In the genomic region with DNA sequence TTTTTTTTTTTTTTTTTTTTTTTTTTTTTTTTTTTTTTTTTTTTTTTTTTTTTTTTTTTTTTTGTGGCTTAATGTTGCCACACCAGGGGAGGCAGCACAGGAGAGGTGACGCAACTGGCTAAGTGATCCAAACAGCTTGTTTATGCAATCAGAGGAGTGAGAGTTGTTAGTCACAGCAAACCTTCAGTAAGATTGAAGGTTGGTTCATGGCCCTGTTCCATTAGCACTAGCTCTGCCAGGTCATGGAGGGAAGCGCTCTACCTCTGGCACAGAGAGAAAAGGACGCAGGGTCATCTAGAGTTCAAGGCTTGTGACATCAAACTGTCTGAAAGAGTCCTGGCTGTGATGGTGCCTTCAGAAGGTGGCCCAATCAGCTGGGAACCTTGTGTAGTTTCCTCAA, we compare ENCODE assay signal across 9 mouse cellular contexts. TPM values are rescaled to one million over a fixed set of nuclear protein-coding genes. Genes with fewer than 3 reads are reported as not detected.
DNase-seq lines count a peak whose midpoint lies in the region; ATAC-seq and TF ChIP-seq lines count a peak whose summit lies in the region.
"Had no signal": no experiment of that assay in that cellular context is flagged by ENCODE, and none has a peak within 500 bp of the region (broad histone marks: within the 10 kb centered on the region; RNA-seq: fewer than 3 reads in every experiment).

No protein-coding gene starts in this region.

- dilution Hi-C loops in CH12.LX (cut with MboI; ENCODE audit: extremely low pct_ligation_motif_present, extremely low pct_unique_long_range_greater_than_20kb, low sequenced_read_pairs): no loop called here

- intact Hi-C loops in gastrocnemius, adult 2 months (cut with DNase I): no loop called here

- no peaks in the 10 kb centered on the region for H3K79me2 ChIP-seq in CH12.LX (replicated peaks; ENCODE audit: control insufficient read depth, extremely low read depth, insufficient read depth, poor library complexity, severe bottlenecking)

- in situ Hi-C loops in CH12.LX (cut with MboI; ENCODE audit: low pct_ligation_motif_present, low pct_unique_long_range_greater_than_20kb, low sequenced_read_pairs): no loop called here

- H3K27me3 ChIP-seq in CH12.LX (replicated peaks): no peaks in the 10 kb centered on the region
- no peaks in the 10 kb centered on the region for H3K27me3 ChIP-seq in midbrain, embryonic 14.5 days (ENCODE audit: control insufficient read depth, insufficient read depth, low read length)

- TF ChIP-seq POLR2A in CH12.LX (IDR thresholded peaks at IDR 0.05; ENCODE audit: low read depth, low read length): no peak

- no peak overlapping the region for H3K9ac ChIP-seq in CH12.LX (ENCODE audit: insufficient read depth, low read depth)
- no peak overlapping the region for H3K9ac ChIP-seq in midbrain, embryonic 14.5 days (replicated peaks; ENCODE audit: low read length)

- no peak overlapping the region for H3K4me3 ChIP-seq in gastrocnemius, adult 2 months
- no peak overlapping the region for H3K4me3 ChIP-seq in CH12.LX (replicated peaks in 1 of 3; ENCODE audit: low read depth in 2 of 3, low read length in 2 of 3, poor library complexity in 1 of 3)
- no peak overlapping the region for H3K4me3 ChIP-seq in midbrain, embryonic 14.5 days (replicated peaks; ENCODE audit: low read depth, low read length)
- H3K4me3 ChIP-seq: layer of hippocampus, adult 2 months had no signal

- no peak overlapping the region for H3K4me2 ChIP-seq in CH12.LX (ENCODE audit: insufficient read depth, low read depth, poor library complexity, severe bottlenecking)
- H3K4me2 ChIP-seq in midbrain, embryonic 14.5 days (ENCODE audit: low read length): no peak overlapping the region

- TF ChIP-seq CTCF in gastrocnemius, adult 2 months (IDR thresholded peaks at IDR 0.05): no peak
- TF ChIP-seq CTCF in CH12.LX (conservative IDR thresholded peaks at IDR 0.05 in 1 of 2, IDR thresholded peaks at IDR 0.05 in 1 of 2; ENCODE audit: low read depth in 2 of 2, low read length in 2 of 2): no peak

- peak; percentile 57 for DNase-seq in gastrocnemius, adult 2 months
- no peak for DNase-seq in gastrocnemius, postnatal 4 days (ENCODE audit: low spot score in 2 of 2)
- no peak for DNase-seq in CH12.LX (ENCODE audit: extremely low read depth)
- peak; percentile 83 for DNase-seq in lung, postnatal 25 days (ENCODE audit: low spot score)
- no peak for DNase-seq in cerebellum, postnatal 36 days
- DNase-seq in midbrain, embryonic 14.5 days: no peak
- DNase-seq in embryo, embryonic 9.5 days (ENCODE audit: extremely low spot score): no peak

- H3K4me1 ChIP-seq in CH12.LX (ENCODE audit: control insufficient read depth in 1 of 2, insufficient read depth in 2 of 2): peaks cover 0 to 12% of the 10 kb centered on the region in 2 experiments; a peak in 2 of 4 replicates
- H3K4me1 ChIP-seq in midbrain, embryonic 14.5 days (ENCODE audit: control insufficient read depth, insufficient read depth, low read length): 0 out of 2 replicates have a peak, but pooled peaks cover 3% of the 10 kb centered on the region

- no peak for TF ChIP-seq RAD21 in CH12.LX (IDR thresholded peaks at IDR 0.05; ENCODE audit: low read depth, low read length)

- peak; percentile 95 for ATAC-seq in granulocyte monocyte progenitor cell, adult 5-6 weeks (replicated peaks; ENCODE audit: poor library complexity, severe bottlenecking)
- ATAC-seq in midbrain, embryonic 14.5 days (ENCODE audit: low FRiP score, low TSS enrichment): no peak

- TF ChIP-seq EP300 in CH12.LX (IDR thresholded peaks at IDR 0.05; ENCODE audit: low read length): no peak

- WGBS in midbrain, embryonic 14.5 days: 85% methylated on average over 3 of the region's 3 CpGs

- H3K9me3 ChIP-seq in CH12.LX (replicated peaks; ENCODE audit: low read length): no peaks in the 10 kb centered on the region
- no peaks in the 10 kb centered on the region for H3K9me3 ChIP-seq in midbrain, embryonic 14.5 days (ENCODE audit: control insufficient read depth, low read length)

- H3K27ac ChIP-seq in gastrocnemius, adult 2 months: peak overlapping the region; percentile 31; the same call in 1 of the 2 replicates
- H3K27ac ChIP-seq in CH12.LX (ENCODE audit: insufficient read depth, low read depth): no peak overlapping the region
- no peak overlapping the region for H3K27ac ChIP-seq in midbrain, embryonic 14.5 days (replicated peaks; ENCODE audit: low read depth, low read length)
- H3K27ac ChIP-seq: layer of hippocampus, adult 2 months had no signal

- H3K36me3 ChIP-seq in CH12.LX (replicated peaks in 1 of 2; ENCODE audit: control insufficient read depth in 1 of 2, insufficient read depth in 1 of 2, low read length in 1 of 2): no peaks in the 10 kb centered on the region
- H3K36me3 ChIP-seq in midbrain, embryonic 14.5 days (ENCODE audit: control insufficient read depth, insufficient read depth, low read length): no peaks in the 10 kb centered on the region

TF ChIP-seq in CH12.LX, 34 proteins besides CTCF, POLR2A, EP300 and RAD21:
- TF ChIP-seq ZNF384 (IDR thresholded peaks at IDR 0.05; ENCODE audit: low read depth, low read length): peak; percentile 94
- no peak for TF ChIP-seq MAFK (IDR thresholded peaks at IDR 0.05; ENCODE audit: insufficient replicate concordance, low read length)
- no peak for TF ChIP-seq MXI1 (IDR thresholded peaks at IDR 0.05; ENCODE audit: low read depth, low read length)
- TF ChIP-seq USF1 (IDR thresholded peaks at IDR 0.05; ENCODE audit: low read depth, low read length): no peak

RNA-seq across cellular contexts. Expression of a gene that starts 24.3 kb away (rescaled TPM):
- under 1 TPM; 0.41 to 0.98 TPM for total RNA-seq in gastrocnemius, adult 2 months (2021)
- 1 to 10 TPM; 4.8 to 5.5 TPM for total RNA-seq in gastrocnemius, postnatal 4 days (2021)
- total RNA-seq in CH12.LX (2012; rRNA removed): 3.4 and 4.5 TPM in 2 replicates
- total RNA-seq in CH12.LX (2014; rRNA removed): 1.6 and 1.8 TPM in 2 replicates
- 7.4 and 7.6 TPM in 2 replicates for polyA plus RNA-seq in CH12.LX (2012; ENCODE audit: insufficient read length, low read depth)
- total RNA-seq in granulocyte monocyte progenitor cell, adult 5-6 weeks (2014; fragmentation: Nextera tagmentation): 5.1 and 11.0 TPM in 2 replicates
- total RNA-seq in granulocyte monocyte progenitor cell, adult 5-6 weeks (2017): 4.4 and 4.5 TPM in 2 replicates
- 7.9 and 8.8 TPM in 2 replicates for polyA plus RNA-seq in midbrain, embryonic 14.5 days (2014; fragmentation: Nextera tagmentation; extraction: Ambion mirVana)

Comparison
In these comparisons a context has a peak if more than half of its experiments do, and no peak if none do; other contexts are left out.
1. DNase-seq: peak in gastrocnemius, adult 2 months (single experiment) and lung, postnatal 25 days (single experiment); none in gastrocnemius, postnatal 4 days (0 of 2), CH12.LX (single experiment), cerebellum, postnatal 36 days (0 of 2), midbrain, embryonic 14.5 days (single experiment) and embryo, embryonic 9.5 days (single experiment).